Mouse (Mus musculus) liver, adult 10 weeks (tissue): ENCODE data around the gene Ganc. TPM values are rescaled to one million over a fixed set of nuclear protein-coding genes. Genes with fewer than 3 reads are reported as not detected.

Experiments
- polyA plus RNA-seq: library from polyadenylated mRNA; stranded (reverse); fragments of 350-450 nt; fragmentation: Illumina TruSeq; extraction: RNeasy Lipid Tissue Mini Kit (QIAGEN cat#74804); gene quantifications from one replicate; pipeline ENCODE4 v1.2.3, GENCODE M21; 2014; ENCODE audit warnings: low read depth, low replicate concordance

Ganc gene
- polyA plus RNA-seq, result 19.2 TPM

GRCm38 (mm10) chr2:120403653-120403985 lies at the start of gene Ganc:
Ganc (plus strand) TSS chr2:120403896.

GRCm38 (mm10) chr2:120403986-120404822 lies 508 bp downstream of the Ganc start, which contains the start of gene Tmem87a:
Tmem87a (minus strand) TSS chr2:120404113.

GRCm38 (mm10) chr2:120455719-120456118 lies 52.0 kb downstream of the Ganc start, which contains the start of gene Capn3:
Capn3 (plus strand) TSS chr2:120456019.

Other genes starting within 250 kb of the Ganc start
- gene Ehd4, start 249.3 kb upstream of the Ganc start, polyA plus RNA-seq, result 3.3 TPM
- not detected for gene Pla2g4e, start 158.6 kb upstream of the Ganc start, polyA plus RNA-seq
- gene Pla2g4d, start 114.7 kb upstream of the Ganc start, polyA plus RNA-seq, result not detected
- not detected for gene Pla2g4f, start 89.7 kb upstream of the Ganc start, polyA plus RNA-seq
- 6.8 TPM for gene Vps39, start 50.8 kb upstream of the Ganc start, polyA plus RNA-seq
- gene Tmem87a, start 217 bp downstream of the Ganc start, polyA plus RNA-seq, result 11.8 TPM
- gene Capn3, start 52.1 kb downstream of the Ganc start, polyA plus RNA-seq, result 0.29 TPM
- gene Zfp106, start 159.9 kb downstream of the Ganc start, polyA plus RNA-seq, result 23.7 TPM
- gene Snap23, start 163.8 kb downstream of the Ganc start, polyA plus RNA-seq, result 61.8 TPM
- 17.1 TPM for gene Haus2, start 205.5 kb downstream of the Ganc start, polyA plus RNA-seq
- 19.7 TPM for gene Lrrc57, start 205.6 kb downstream of the Ganc start, polyA plus RNA-seq
- gene Stard9, start 225.2 kb downstream of the Ganc start, polyA plus RNA-seq, result 2.4 TPM